Mouse (Mus musculus) granulocyte monocyte progenitor cell, adult 5-6 weeks (primary cell): ENCODE data around the gene Dis3. TPM values are rescaled to one million over a fixed set of nuclear protein-coding genes. Genes with fewer than 3 reads are reported as not detected.

Experiments used
- ATAC-seq: replicated peaks from 2 replicates; pipeline ENCODE4 v1.8.0; 2016; ENCODE audit warnings: mild to moderate bottlenecking, moderate TSS enrichment, inconsistent platforms; ENCODE audit not compliant: poor library complexity, severe bottlenecking
- total RNA-seq, 2 experiments: library from RNA; stranded (forward) in 1 of 2; stranded (reverse) in 1 of 2; fragments of 200-712, 200-1000 nt in 1 of 2; fragments of >200 nt in 1 of 2; fragmentation: Nextera tagmentation in 1 of 2; gene quantifications; 2 replicates each; pipeline ENCODE4 v1.2.3; 2014 to 2017

Dis3 gene
- total RNA-seq (2014; fragmentation: Nextera tagmentation) (33.9 and 35.4 TPM in 2 replicates), total RNA-seq (2017) (61.3 and 66.4 TPM in 2 replicates)

- ATAC-seq: peak; percentile 94
Observed at GRCm38 (mm10) chr14:99099267-99099966, at the start of gene Dis3, which contains the start of gene Pibf1. TSS of gene Dis3 (minus strand) at chr14:99099770. TSS of gene Pibf1 (plus strand) at chr14:99099424.

GRCm38 (mm10) chr14:99146841-99147240 lies 47.3 kb upstream of the Dis3 start:
- ATAC-seq: no peak

GRCm38 (mm10) chr14:99141786-99142633 lies 42.4 kb upstream of the Dis3 start:
- ATAC-seq: peak; percentile 98

- ATAC-seq: no peak
Observed at GRCm38 (mm10) chr14:99140036-99140435, 40.5 kb upstream of the Dis3 start.

- no peak for ATAC-seq
Observed at GRCm38 (mm10) chr14:99136297-99136696, 36.7 kb upstream of the Dis3 start.

GRCm38 (mm10) chr14:99135761-99136160 lies 36.2 kb upstream of the Dis3 start:
- ATAC-seq: no peak

GRCm38 (mm10) chr14:99134048-99134447 lies 34.5 kb upstream of the Dis3 start:
- no peak for ATAC-seq

GRCm38 (mm10) chr14:99129050-99129449 lies 29.5 kb upstream of the Dis3 start:
- no peak for ATAC-seq

GRCm38 (mm10) chr14:99127509-99127908 lies 27.9 kb upstream of the Dis3 start:
- no peak for ATAC-seq

- peak; percentile 83 for ATAC-seq
Observed at GRCm38 (mm10) chr14:99126713-99127112, 27.1 kb upstream of the Dis3 start.

GRCm38 (mm10) chr14:99124076-99124475 lies 24.5 kb upstream of the Dis3 start:
- no peak for ATAC-seq

GRCm38 (mm10) chr14:99121584-99122339 lies 22.2 kb upstream of the Dis3 start:
- ATAC-seq: no peak

GRCm38 (mm10) chr14:99117576-99117975 lies 18.0 kb upstream of the Dis3 start:
- no peak for ATAC-seq

GRCm38 (mm10) chr14:99108762-99109161 lies 9.2 kb upstream of the Dis3 start:
- ATAC-seq: peak; percentile 62

GRCm38 (mm10) chr14:99107631-99108187 lies 8.1 kb upstream of the Dis3 start:
- ATAC-seq: no peak

GRCm38 (mm10) chr14:99106671-99107070 lies 7.1 kb upstream of the Dis3 start:
- no peak for ATAC-seq

GRCm38 (mm10) chr14:99104542-99105123 lies 5.1 kb upstream of the Dis3 start:
- peak; percentile 13 for ATAC-seq

GRCm38 (mm10) chr14:99103050-99103449 lies 3.5 kb upstream of the Dis3 start:
- no peak for ATAC-seq

GRCm38 (mm10) chr14:99099967-99100587 lies 507 bp upstream of the Dis3 start:
- ATAC-seq: 0 out of 2 replicates have a peak, but pooled peaks have one; percentile 15
